Mouse (Mus musculus): ENCODE data around the gene Hdac10. TPM values are rescaled to one million over a fixed set of nuclear protein-coding genes. Genes with fewer than 3 reads are reported as not detected.

The Hdac10 gene
- polyA plus RNA-seq, 1 experiment from 2014 or later = 24.3 TPM

GRCm38 (mm10) chr15:89106073-89106472, 22.4 kb downstream of the Hdac10 start:
- H3K27ac ChIP-seq = no peak overlapping the region
- H3K9me3 ChIP-seq = no peaks in the 10 kb centered on the region
- no peaks in the 10 kb centered on the region for H3K27me3 ChIP-seq
- WGBS = 92% methylated on average over 13 of the region's 13 CpGs
- no peak overlapping the region for H3K9ac ChIP-seq
- ATAC-seq (ENCODE audit: low FRiP score) = no peak
- no peak overlapping the region for H3K4me2 ChIP-seq
- no peaks in the 10 kb centered on the region for H3K4me1 ChIP-seq (replicated peaks)
- peaks cover 100% of the 10 kb centered on the region for H3K36me3 ChIP-seq
- no peak overlapping the region for H3K4me3 ChIP-seq

GRCm38 (mm10) chr15:89104425-89104824, 24.1 kb downstream of the Hdac10 start:
- H3K36me3 ChIP-seq = peaks cover 100% of the 10 kb centered on the region

GRCm38 (mm10) chr15:89103921-89104320, 24.6 kb downstream of the Hdac10 start:
- Histone ChIP-seq H3K9ac (no peak overlapping the region), H3K4me2 (no peak overlapping the region), H3K4me3 (no peak overlapping the region), H3K27ac (no peak overlapping the region), H3K36me3 (peaks cover 100% of the 10 kb centered on the region), H3K9me3 (no peaks in the 10 kb centered on the region), H3K4me1 (replicated peaks) (no peaks in the 10 kb centered on the region), H3K27me3 (no peaks in the 10 kb centered on the region)
- ATAC-seq (ENCODE audit: low FRiP score) = no peak
- WGBS = 89% methylated on average over 10 of the region's 10 CpGs

More at GRCm38 (mm10) chr15:89104425-89104824, 24.1 kb downstream of the Hdac10 start:
- ATAC-seq (ENCODE audit: low FRiP score) = no peak
- no peaks in the 10 kb centered on the region for H3K27me3 ChIP-seq
- H3K4me2 ChIP-seq = no peak overlapping the region
- H3K9ac ChIP-seq = no peak overlapping the region
- no peak overlapping the region for H3K4me3 ChIP-seq
- no peaks in the 10 kb centered on the region for H3K4me1 ChIP-seq (replicated peaks)
- no peak overlapping the region for H3K27ac ChIP-seq
- no peaks in the 10 kb centered on the region for H3K9me3 ChIP-seq
- WGBS = 97% methylated on average over 8 of the region's 8 CpGs

- Histone ChIP-seq H3K4me1 (replicated peaks) (no peaks in the 10 kb centered on the region), H3K9ac (no peak overlapping the region), H3K9me3 (no peaks in the 10 kb centered on the region), H3K27me3 (no peaks in the 10 kb centered on the region), H3K4me3 (no peak overlapping the region), H3K27ac (no peak overlapping the region), H3K4me2 (no peak overlapping the region), H3K36me3 (peaks cover 100% of the 10 kb centered on the region)
- WGBS = 56% methylated on average over 5 of the region's 5 CpGs
- ATAC-seq (ENCODE audit: low FRiP score) = no peak
Observed at GRCm38 (mm10) chr15:89102646-89103045, 25.9 kb downstream of the Hdac10 start.

- H3K4me2 ChIP-seq = no peak overlapping the region
- peaks cover 100% of the 10 kb centered on the region for H3K36me3 ChIP-seq
- H3K9ac ChIP-seq = no peak overlapping the region
- no peak overlapping the region for H3K4me3 ChIP-seq
- H3K4me1 ChIP-seq (replicated peaks) = no peaks in the 10 kb centered on the region
- H3K27ac ChIP-seq = no peak overlapping the region
- no peaks in the 10 kb centered on the region for H3K9me3 ChIP-seq
- 96% methylated on average over 12 of the region's 12 CpGs for WGBS
- no peak for ATAC-seq (ENCODE audit: low FRiP score)
- no peaks in the 10 kb centered on the region for H3K27me3 ChIP-seq
Observed at GRCm38 (mm10) chr15:89100823-89101222, 27.7 kb downstream of the Hdac10 start.

GRCm38 (mm10) chr15:89098616-89099015, 29.9 kb downstream of the Hdac10 start:
- Histone ChIP-seq H3K36me3 (peaks cover 100% of the 10 kb centered on the region), H3K9ac (no peak overlapping the region), H3K4me1 (replicated peaks) (no peaks in the 10 kb centered on the region), H3K4me2 (no peak overlapping the region), H3K9me3 (no peaks in the 10 kb centered on the region), H3K4me3 (no peak overlapping the region), H3K27me3 (no peaks in the 10 kb centered on the region), H3K27ac (no peak overlapping the region)
- no peak for ATAC-seq (ENCODE audit: low FRiP score)
- 93% methylated on average over 7 of the region's 7 CpGs for WGBS

GRCm38 (mm10) chr15:89097450-89097849, 31.1 kb downstream of the Hdac10 start:
- no peak overlapping the region for H3K4me3 ChIP-seq
- no peaks in the 10 kb centered on the region for H3K4me1 ChIP-seq (replicated peaks)
- H3K4me2 ChIP-seq = no peak overlapping the region
- H3K9me3 ChIP-seq = no peaks in the 10 kb centered on the region
- ATAC-seq (ENCODE audit: low FRiP score) = no peak
- WGBS = 92% methylated on average over 5 of the region's 5 CpGs
- H3K9ac ChIP-seq = no peak overlapping the region
- no peaks in the 10 kb centered on the region for H3K27me3 ChIP-seq
- H3K27ac ChIP-seq = no peak overlapping the region
- H3K36me3 ChIP-seq = peaks cover 100% of the 10 kb centered on the region

GRCm38 (mm10) chr15:89092181-89092580, 36.3 kb downstream of the Hdac10 start:
- Histone ChIP-seq H3K4me1 (replicated peaks) (peaks cover 29% of the 10 kb centered on the region), H3K9me3 (no peaks in the 10 kb centered on the region), H3K27me3 (no peaks in the 10 kb centered on the region), H3K4me2 (no peak overlapping the region), H3K36me3 (peaks cover 56% of the 10 kb centered on the region), H3K4me3 (no peak overlapping the region), H3K9ac (peak overlapping the region; percentile 51; the same call in 1 of the 2 replicates), H3K27ac (no peak overlapping the region)
- WGBS = 79% methylated on average over 5 of the region's 5 CpGs
- no peak for ATAC-seq (ENCODE audit: low FRiP score)

- no peak for ATAC-seq (ENCODE audit: low FRiP score)
- Histone ChIP-seq H3K4me2 (peak overlapping the region; percentile 97), H3K4me3 (peak overlapping the region; percentile 71; the same call in 1 of the 2 replicates), H3K9ac (0 out of 2 replicates have a peak overlapping the region, but pooled peaks have one; percentile 96), H3K36me3 (peaks cover 56% of the 10 kb centered on the region), H3K4me1 (replicated peaks) (peaks cover 29% of the 10 kb centered on the region), H3K27me3 (no peaks in the 10 kb centered on the region), H3K27ac (no peak overlapping the region), H3K9me3 (no peaks in the 10 kb centered on the region)
- WGBS = 87% methylated on average over 4 of the region's 4 CpGs
Observed at GRCm38 (mm10) chr15:89090662-89091061, 37.8 kb downstream of the Hdac10 start.

- Histone ChIP-seq H3K4me1 (replicated peaks) (peaks cover 29% of the 10 kb centered on the region), H3K27me3 (no peaks in the 10 kb centered on the region), H3K4me3 (peak overlapping the region; percentile 71), H3K4me2 (peak overlapping the region; percentile 97), H3K27ac (peak overlapping the region; percentile 88), H3K9ac (peak overlapping the region; percentile 96), H3K9me3 (no peaks in the 10 kb centered on the region), H3K36me3 (peaks cover 56% of the 10 kb centered on the region)
- WGBS = 4% methylated on average over 68 of the region's 68 CpGs
- peak; percentile 68 for ATAC-seq (ENCODE audit: low FRiP score)
Observed at GRCm38 (mm10) chr15:89089248-89090051, 39.0 kb downstream of the Hdac10 start.

GRCm38 (mm10) chr15:89088607-89089247, 39.8 kb downstream of the Hdac10 start, which contains the start of gene Selenoo:
Gene Selenoo (plus strand): TSS chr15:89089084.
- H3K4me2 ChIP-seq = peak within 1 kb of the TSS; percentile 97
- peak within 1 kb of the TSS; percentile 71 for H3K4me3 ChIP-seq
- 2% methylated on average over 36 of the region's 38 CpGs for WGBS
- H3K27ac ChIP-seq = peak within 1 kb of the TSS; percentile 88
- no peaks in the 10 kb centered on the region for H3K27me3 ChIP-seq
- peaks cover 29% of the 10 kb centered on the region for H3K4me1 ChIP-seq (replicated peaks)
- peak within 1 kb of the TSS; percentile 96 for H3K9ac ChIP-seq
- peaks cover 56% of the 10 kb centered on the region for H3K36me3 ChIP-seq
- peak; percentile 94 for ATAC-seq (ENCODE audit: low FRiP score)
- no peaks in the 10 kb centered on the region for H3K9me3 ChIP-seq

GRCm38 (mm10) chr15:89084826-89085225, 43.7 kb downstream of the Hdac10 start:
- no peaks in the 10 kb centered on the region for H3K9me3 ChIP-seq
- ATAC-seq (ENCODE audit: low FRiP score) = no peak
- peaks cover 14% of the 10 kb centered on the region for H3K4me1 ChIP-seq (replicated peaks)
- H3K36me3 ChIP-seq = peaks cover 71% of the 10 kb centered on the region
- H3K27me3 ChIP-seq = no peaks in the 10 kb centered on the region
- H3K27ac ChIP-seq = no peak overlapping the region
- H3K4me2 ChIP-seq = no peak overlapping the region
- H3K9ac ChIP-seq = no peak overlapping the region
- H3K4me3 ChIP-seq = no peak overlapping the region
- 86% methylated on average over 2 of the region's 2 CpGs for WGBS
